Mouse (Mus musculus) cortical plate, adult 2 months (tissue): ENCODE measurements around the gene 1110059G10Rik.

Experiments used
- CTCF ChIP-seq: fragments of 200-500 bp; IDR thresholded peaks from 2 replicates; pipeline ENCODE4 v1.5.1; 2011; ENCODE audit warnings: mild to moderate bottlenecking, control low read depth, low read length; ENCODE audit not compliant: insufficient read depth; ENCODE audit errors: extremely low read depth
- POLR2A ChIP-seq: fragments of 200-500 bp; IDR thresholded peaks from 2 replicates; pipeline ENCODE4 v1.6.1; 2011; ENCODE audit warnings: mild to moderate bottlenecking, low read length, control low read depth; ENCODE audit not compliant: insufficient read depth; ENCODE audit errors: extremely low read depth

- TF ChIP-seq CTCF: no peak
- no peak for TF ChIP-seq POLR2A
Observed at GRCm38 (mm10) chr9:122922436-122922835, 28.4 kb downstream of the 1110059G10Rik start.
